Mouse (Mus musculus): ENCODE measurements around the gene Fmo6.

- no peak for TF ChIP-seq CTCF (IDR thresholded peaks at IDR 0.05; ENCODE audit: insufficient read depth, low read depth, low read length)
- TF ChIP-seq POLR2A (IDR thresholded peaks at IDR 0.05; ENCODE audit: insufficient read depth, low read depth, low read length), result no peak
These were observed 818 bp upstream of the Fmo6 start for GRCm38 (mm10) chr1:162937970-162938695.
